In the genomic region with DNA sequence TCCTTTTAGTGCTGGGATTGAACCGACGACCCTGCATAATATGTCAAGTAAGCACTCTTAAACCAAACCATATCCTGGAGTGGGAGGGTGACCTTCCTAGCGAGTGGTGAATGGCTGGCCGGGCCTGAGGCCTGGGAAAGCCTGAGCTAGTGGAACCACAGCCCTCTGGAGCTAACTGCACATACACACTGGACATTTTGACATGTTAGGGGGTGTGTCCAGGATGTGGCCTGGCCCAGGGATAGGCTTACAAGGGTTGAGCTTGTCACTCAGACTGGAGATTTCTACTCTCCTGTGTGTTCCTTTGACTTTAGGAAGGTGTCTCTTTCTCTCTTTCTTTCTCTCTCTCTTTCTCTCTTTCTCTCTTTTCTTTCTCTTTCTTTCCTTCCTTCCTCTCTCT, we compare ENCODE assay signal across 30 mouse cellular contexts.
"Had no signal": no experiment of that assay in that cellular context is flagged by ENCODE, and none has a peak within 500 bp of the region (broad histone marks: within the 10 kb centered on the region; RNA-seq: fewer than 3 reads in every experiment).

No protein-coding gene starts in this region.

- ATAC-seq: liver, embryonic 12.5 days; liver, postnatal 0 days; lung, postnatal 0 days; midbrain, embryonic 13.5 days; midbrain, embryonic 15.5 days; midbrain, embryonic 16.5 days had no signal

- H3K27ac ChIP-seq: limb, embryonic 10.5 days; limb, embryonic 12.5 days; limb, embryonic 13.5 days; limb, embryonic 15.5 days; liver, embryonic 12.5 days; liver, embryonic 13.5 days; liver, embryonic 14.5 days; liver, embryonic 15.5 days; lung, embryonic 15.5 days; macrophage; midbrain, embryonic 10.5 days; midbrain, embryonic 12.5 days; midbrain, embryonic 13.5 days; midbrain, embryonic 15.5 days; neural tube, embryonic 12.5 days had no signal

- DNase-seq: left cerebral cortex, postnatal 4 days; liver; liver, embryonic 13.5 days; liver, postnatal 0 days; lung, adult 18-20 months; lung, adult 2 months; lung, embryonic 14.5 days; lung, postnatal 10 days; lung, postnatal 14 days; lung, postnatal 36 days; lung, postnatal 4 days; midbrain, embryonic 14.5 days had no signal

- H3K4me1 ChIP-seq: limb, embryonic 12.5 days; limb, embryonic 13.5 days; limb, embryonic 15.5 days; lung, embryonic 15.5 days; midbrain, embryonic 10.5 days; midbrain, embryonic 12.5 days; midbrain, embryonic 13.5 days; midbrain, embryonic 15.5 days; neural tube, embryonic 12.5 days had no signal

- H3K4me3 ChIP-seq: limb, embryonic 10.5 days; limb, embryonic 12.5 days; limb, embryonic 13.5 days; limb, embryonic 15.5 days; liver, embryonic 12.5 days; liver, embryonic 13.5 days; liver, embryonic 15.5 days; lung, embryonic 15.5 days; megakaryocyte, embryonic 14.5 days; midbrain, embryonic 10.5 days; midbrain, embryonic 12.5 days; midbrain, embryonic 13.5 days; midbrain, embryonic 15.5 days; myocyte; neural tube, embryonic 12.5 days had no signal

- H3K27me3 ChIP-seq: limb, embryonic 12.5 days; limb, embryonic 13.5 days; limb, embryonic 15.5 days; liver, embryonic 12.5 days; liver, embryonic 13.5 days; liver, embryonic 15.5 days; lung, embryonic 15.5 days; megakaryocyte, embryonic 14.5 days; midbrain, embryonic 12.5 days; midbrain, embryonic 13.5 days; midbrain, embryonic 15.5 days; neural tube, embryonic 12.5 days had no signal
